Mouse (Mus musculus): ENCODE measurements around the gene Zfand3. TPM values are rescaled to one million over a fixed set of nuclear protein-coding genes. Genes with fewer than 3 reads are reported as not detected.

The Zfand3 gene
- polyA plus RNA-seq, 1 experiment = 105 TPM

DNA sequence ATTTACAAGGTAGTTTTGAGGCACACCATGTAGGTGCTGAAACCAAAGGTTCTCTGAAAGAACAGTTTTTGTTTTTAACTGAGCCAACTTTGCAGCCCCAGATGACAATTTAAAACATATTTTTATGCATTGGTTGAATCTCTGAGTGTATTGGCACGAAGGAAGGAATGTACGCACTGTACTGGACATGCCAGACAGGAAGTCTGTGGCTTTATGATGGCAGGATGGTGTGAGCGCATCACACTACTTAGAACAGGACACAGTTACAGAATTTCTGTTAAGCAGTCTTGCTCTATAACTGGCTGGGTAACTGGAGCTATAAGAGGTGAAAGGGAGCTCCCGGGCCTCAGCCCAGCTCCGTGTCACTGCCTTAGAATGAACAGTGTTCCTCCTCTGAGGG is 92.6 kb downstream of the Zfand3 start:
- Histone ChIP-seq H3K4me3 (ENCODE audit: insufficient read depth, low read depth, low read length) (no peak overlapping the region), H3K4me1 (ENCODE audit: control insufficient read depth, insufficient read depth, insufficient read length, low read length) (no peaks in the 10 kb centered on the region), H3K27ac (replicated peaks; ENCODE audit: low read depth, low read length) (no peak overlapping the region)

DNA sequence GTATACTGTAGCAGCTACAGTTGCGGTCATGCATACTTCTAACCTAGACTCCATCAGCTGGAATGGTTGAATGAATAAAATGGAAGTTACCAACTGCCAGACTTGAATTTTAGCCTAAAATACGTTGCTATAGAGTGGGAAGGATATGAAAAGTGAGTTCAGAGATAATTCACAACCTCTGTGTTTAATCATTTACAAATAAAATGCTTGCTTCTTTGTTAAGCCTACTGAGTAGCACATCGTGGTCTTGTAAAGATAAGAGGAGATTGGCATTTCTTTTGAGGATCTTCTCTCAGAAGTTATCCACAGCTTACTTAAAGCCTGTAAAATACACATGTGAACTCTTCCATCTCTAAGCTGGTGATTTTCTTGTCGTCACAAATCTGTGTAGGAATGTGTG is 93.1 kb downstream of the Zfand3 start:
- no peaks in the 10 kb centered on the region for H3K4me1 ChIP-seq (ENCODE audit: control insufficient read depth, insufficient read depth, insufficient read length, low read length)
- no peak overlapping the region for H3K4me3 ChIP-seq (ENCODE audit: insufficient read depth, low read depth, low read length)
- H3K27ac ChIP-seq (replicated peaks; ENCODE audit: low read depth, low read length) = no peak overlapping the region

DNA sequence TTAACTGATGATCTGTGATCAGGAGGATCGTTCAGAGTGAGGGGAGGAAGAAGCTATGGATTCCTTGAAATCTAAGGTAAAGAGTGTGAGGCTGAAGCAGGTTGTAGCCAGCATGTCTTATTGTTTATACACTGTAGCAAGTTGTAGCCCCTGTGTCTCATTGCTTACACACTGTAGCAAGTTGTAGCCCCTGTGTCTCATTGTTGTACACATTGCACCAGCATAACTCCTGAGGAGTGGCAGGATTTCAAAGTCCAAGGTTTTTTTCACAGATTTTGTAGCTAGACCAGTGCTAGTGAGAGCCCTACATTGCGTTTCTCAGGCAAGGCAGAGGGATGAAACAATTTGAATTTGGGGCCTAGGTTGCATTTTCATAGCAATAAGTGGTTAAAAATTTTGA is 95.1 kb downstream of the Zfand3 start:
- Histone ChIP-seq H3K27ac (replicated peaks; ENCODE audit: low read depth, low read length) (no peak overlapping the region), H3K4me3 (ENCODE audit: insufficient read depth, low read depth, low read length) (no peak overlapping the region), H3K4me1 (ENCODE audit: control insufficient read depth, insufficient read depth, insufficient read length, low read length) (no peaks in the 10 kb centered on the region; the same call in 1 of the 2 replicates)

DNA sequence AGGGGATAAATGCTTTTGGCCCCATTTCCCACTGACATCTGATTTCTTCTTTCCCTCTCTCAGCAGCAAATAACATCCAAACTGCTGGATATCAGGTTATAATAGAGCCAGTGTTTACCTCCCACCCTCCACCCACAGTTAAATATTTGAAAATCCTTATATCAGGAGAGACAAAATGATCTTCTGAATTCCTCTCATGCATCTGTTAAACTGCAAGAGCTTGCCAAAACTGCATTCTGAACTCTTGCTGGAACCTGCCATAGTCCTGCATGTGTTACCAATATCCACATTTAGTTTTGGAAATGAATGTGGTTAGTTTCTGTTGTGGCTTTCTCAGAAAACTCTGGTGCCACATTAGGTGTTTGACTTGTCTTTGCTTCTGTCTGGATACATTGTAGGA is 97.3 kb downstream of the Zfand3 start:
- no peak overlapping the region for H3K4me3 ChIP-seq (ENCODE audit: insufficient read depth, low read depth, low read length)
- no peak overlapping the region for H3K27ac ChIP-seq (replicated peaks; ENCODE audit: low read depth, low read length)
- H3K4me1 ChIP-seq (ENCODE audit: control insufficient read depth, insufficient read depth, insufficient read length, low read length) = no peaks in the 10 kb centered on the region; the same call in 1 of the 2 replicates

DNA sequence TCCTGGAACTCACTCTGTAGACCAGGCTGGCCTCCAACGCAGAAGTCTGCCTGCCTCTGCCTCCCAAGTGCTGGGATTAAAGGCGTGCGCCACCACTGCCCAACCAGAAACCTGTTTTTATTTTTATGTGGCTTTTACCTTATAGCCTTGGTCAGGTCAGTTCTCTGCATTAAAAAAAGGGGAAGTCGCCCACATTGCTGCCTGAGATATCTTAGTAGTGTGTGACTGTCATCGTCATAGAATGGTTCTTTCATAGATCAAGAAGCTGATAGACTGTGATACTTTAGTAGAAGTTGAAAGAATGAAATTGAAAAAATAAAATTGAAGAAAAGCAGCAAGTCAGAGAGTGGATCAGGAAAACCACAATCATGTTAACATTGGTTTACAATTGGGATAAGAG is 98.5 kb downstream of the Zfand3 start:
- no peak overlapping the region for H3K4me3 ChIP-seq (ENCODE audit: insufficient read depth, low read depth, low read length)
- H3K4me1 ChIP-seq (ENCODE audit: control insufficient read depth, insufficient read depth, insufficient read length, low read length) = no peaks in the 10 kb centered on the region; the same call in 1 of the 2 replicates
- H3K27ac ChIP-seq (replicated peaks; ENCODE audit: low read depth, low read length) = no peak overlapping the region

DNA sequence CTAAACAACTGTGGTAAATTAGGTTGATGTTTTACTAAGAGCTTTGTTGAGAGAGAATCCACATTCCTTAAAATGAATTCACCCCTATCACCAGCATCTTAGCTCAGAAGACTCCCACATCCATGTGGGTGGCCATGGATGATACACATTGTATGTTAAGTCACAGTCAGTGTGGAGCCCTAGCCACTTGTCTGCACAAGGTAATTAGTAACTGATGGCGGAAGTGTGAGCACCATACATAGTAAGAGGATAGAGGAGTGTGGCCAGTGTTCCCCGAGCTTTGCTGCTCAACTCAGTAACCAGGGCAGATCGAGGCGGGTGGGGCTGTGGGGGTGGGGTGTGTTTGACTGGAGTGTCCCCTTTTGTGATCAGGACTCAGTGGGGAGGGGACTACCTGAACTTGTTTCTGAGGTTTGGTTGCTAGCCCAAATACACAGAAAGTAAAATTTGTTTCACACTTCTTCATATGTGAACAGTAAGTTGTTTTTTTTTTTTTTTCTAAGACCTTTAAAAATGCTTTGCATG is 99.2 kb downstream of the Zfand3 start:
- H3K4me3 ChIP-seq (ENCODE audit: insufficient read depth, low read depth, low read length) = no peak overlapping the region
- no peak overlapping the region for H3K27ac ChIP-seq (replicated peaks; ENCODE audit: low read depth, low read length)
- H3K4me1 ChIP-seq (ENCODE audit: control insufficient read depth, insufficient read depth, insufficient read length, low read length) = no peaks in the 10 kb centered on the region; the same call in 1 of the 2 replicates

DNA sequence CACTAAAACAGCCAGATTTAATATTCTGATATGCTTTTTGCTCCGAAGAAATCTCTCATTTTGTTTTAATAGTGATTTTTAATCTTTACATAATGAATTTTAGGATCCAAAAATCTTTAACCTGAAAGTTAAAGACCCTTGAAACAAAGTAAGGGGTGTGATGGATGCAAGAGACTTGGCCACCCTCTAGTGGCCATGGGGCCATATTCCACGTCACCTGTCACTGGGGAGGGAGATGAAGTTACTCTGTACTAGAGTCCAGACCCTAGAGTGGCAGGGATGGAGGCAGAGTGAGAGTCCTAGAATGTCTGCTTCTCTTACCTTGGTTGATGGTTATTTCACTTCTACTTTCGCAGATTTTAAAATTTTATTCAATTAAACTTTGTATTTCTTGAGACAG is 100.8 kb downstream of the Zfand3 start:
- Histone ChIP-seq H3K4me3 (ENCODE audit: insufficient read depth, low read depth, low read length) (no peak overlapping the region), H3K27ac (replicated peaks; ENCODE audit: low read depth, low read length) (no peak overlapping the region), H3K4me1 (ENCODE audit: control insufficient read depth, insufficient read depth, insufficient read length, low read length) (no peaks in the 10 kb centered on the region; the same call in 1 of the 2 replicates)

DNA sequence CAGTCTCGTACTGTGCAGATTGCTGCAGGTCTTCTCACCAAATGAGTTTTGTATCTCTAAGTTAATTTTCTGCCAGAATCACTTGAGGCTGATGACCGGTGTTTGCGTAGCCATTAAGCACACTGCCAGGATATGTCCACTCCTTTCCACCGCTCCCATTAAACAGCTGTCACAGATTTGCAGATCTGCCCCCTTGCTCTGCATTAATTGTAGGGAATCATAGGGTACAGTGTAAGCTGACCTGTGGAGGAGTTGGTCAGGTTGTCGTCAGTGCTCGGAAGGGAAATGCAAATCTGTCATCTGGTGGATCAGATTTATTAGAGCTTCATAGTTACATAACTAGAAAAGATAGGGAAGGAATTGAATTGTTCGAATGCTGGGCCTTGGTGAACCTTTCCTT is 106.1 kb downstream of the Zfand3 start:
- H3K27ac ChIP-seq (replicated peaks; ENCODE audit: low read depth, low read length) = no peak overlapping the region
- no peak overlapping the region for H3K4me3 ChIP-seq (ENCODE audit: insufficient read depth, low read depth, low read length)
- no peaks in the 10 kb centered on the region for H3K4me1 ChIP-seq (ENCODE audit: control insufficient read depth, insufficient read depth, insufficient read length, low read length)

DNA sequence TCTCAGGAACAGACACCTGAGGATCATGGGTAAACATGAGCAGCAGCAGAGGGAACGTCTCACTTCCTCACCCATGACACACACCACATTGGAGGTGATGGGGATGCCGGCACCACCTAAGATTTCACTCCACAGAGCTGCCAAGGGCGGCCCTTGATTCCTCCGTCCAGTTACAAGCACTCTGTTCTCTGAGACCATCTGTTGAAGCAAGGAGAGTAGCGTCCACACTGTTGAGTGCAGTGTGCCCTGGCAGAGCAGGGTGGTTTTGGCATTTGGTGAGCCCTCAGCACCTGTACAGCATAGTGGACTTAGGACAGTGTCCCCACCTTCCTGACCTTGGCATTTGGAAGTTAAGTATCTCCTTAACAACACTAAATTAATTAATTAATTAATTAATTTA is 107.0 kb downstream of the Zfand3 start:
- Histone ChIP-seq H3K27ac (replicated peaks; ENCODE audit: low read depth, low read length) (no peak overlapping the region), H3K4me1 (ENCODE audit: control insufficient read depth, insufficient read depth, insufficient read length, low read length) (no peaks in the 10 kb centered on the region), H3K4me3 (ENCODE audit: insufficient read depth, low read depth, low read length) (no peak overlapping the region)

DNA sequence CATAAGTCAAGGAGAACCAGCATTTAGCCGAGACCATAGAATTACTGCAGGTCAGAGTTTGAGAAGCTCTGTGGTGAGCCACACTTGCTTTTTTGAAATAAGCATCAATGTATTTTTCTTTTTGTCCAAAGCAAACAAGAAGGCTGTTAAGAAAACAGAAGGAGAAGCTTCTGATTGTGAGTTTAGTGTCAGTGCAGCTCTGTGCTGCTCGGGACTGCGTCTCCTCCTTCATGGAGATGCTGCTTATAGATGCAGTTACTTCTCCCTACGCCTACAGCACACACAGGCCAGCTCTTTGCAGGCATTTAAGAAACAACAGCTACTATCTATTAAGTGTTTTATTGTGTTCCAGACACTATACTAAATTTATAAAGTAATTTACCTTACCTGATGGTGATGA is 107.5 kb downstream of the Zfand3 start:
- H3K4me1 ChIP-seq (ENCODE audit: control insufficient read depth, insufficient read depth, insufficient read length, low read length) = no peaks in the 10 kb centered on the region
- H3K27ac ChIP-seq (replicated peaks; ENCODE audit: low read depth, low read length) = no peak overlapping the region
- H3K4me3 ChIP-seq (ENCODE audit: insufficient read depth, low read depth, low read length) = no peak overlapping the region

DNA sequence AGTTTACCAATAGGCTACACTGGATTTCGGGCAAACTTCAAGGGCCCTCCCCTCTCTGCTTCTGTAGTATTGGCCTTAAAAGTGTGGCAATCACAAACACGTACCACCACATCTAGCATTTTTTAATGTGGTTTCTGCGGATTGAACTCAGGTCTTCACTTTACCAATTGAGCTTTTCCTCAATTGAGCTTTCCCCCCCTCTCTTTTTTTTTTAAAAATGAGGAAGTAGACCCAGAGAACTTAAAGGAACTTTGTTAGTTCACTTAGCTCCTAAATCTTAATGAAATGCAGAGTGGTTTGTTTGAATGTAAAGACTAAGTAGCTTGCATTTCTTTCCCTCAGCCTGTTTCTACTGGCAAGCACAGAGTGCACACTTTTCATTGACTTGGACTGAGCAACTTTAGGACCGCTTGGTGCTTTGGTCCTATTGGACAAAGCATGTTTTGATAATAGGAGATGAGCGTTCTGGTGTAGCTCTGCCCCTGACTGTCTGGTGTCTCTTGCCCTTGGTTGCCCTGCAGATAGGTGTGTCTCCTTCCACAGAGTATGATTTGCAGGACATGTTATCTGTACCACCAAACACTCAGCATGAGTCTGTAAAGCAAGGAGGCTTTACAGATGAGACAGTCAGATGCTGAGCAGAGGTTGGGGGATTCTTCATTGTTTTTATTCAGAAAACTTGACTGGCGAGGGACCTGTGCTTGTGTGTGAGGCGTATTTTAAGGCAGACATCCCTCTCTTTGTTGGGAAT is 108.2 kb downstream of the Zfand3 start:
- Histone ChIP-seq H3K4me1 (ENCODE audit: control insufficient read depth, insufficient read depth, insufficient read length, low read length) (no peaks in the 10 kb centered on the region), H3K4me3 (ENCODE audit: insufficient read depth, low read depth, low read length) (no peak overlapping the region), H3K27ac (replicated peaks; ENCODE audit: low read depth, low read length) (no peak overlapping the region)

DNA sequence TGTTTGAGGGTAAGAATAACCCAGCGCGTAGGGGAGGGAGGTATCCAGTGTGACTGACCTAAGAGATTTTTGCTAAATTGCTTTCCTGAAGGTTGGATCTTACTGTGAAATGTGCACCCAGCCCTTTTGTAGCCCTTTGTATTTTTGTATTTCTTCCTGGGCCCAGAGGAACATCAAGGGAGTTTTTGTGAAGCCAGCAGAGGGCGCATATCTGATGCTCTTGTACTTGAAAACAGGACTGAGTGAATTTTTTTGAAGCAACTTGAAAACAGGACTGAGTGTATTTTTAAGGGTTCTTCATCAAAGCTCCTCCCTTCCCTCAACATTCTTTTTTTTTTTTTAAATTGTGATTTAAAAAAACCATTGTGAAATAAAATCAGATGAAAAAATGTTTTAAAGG is 110.2 kb downstream of the Zfand3 start:
- Histone ChIP-seq H3K4me3 (ENCODE audit: insufficient read depth, low read depth, low read length) (no peak overlapping the region), H3K27ac (replicated peaks; ENCODE audit: low read depth, low read length) (no peak overlapping the region), H3K4me1 (ENCODE audit: control insufficient read depth, insufficient read depth, insufficient read length, low read length) (no peaks in the 10 kb centered on the region)

DNA sequence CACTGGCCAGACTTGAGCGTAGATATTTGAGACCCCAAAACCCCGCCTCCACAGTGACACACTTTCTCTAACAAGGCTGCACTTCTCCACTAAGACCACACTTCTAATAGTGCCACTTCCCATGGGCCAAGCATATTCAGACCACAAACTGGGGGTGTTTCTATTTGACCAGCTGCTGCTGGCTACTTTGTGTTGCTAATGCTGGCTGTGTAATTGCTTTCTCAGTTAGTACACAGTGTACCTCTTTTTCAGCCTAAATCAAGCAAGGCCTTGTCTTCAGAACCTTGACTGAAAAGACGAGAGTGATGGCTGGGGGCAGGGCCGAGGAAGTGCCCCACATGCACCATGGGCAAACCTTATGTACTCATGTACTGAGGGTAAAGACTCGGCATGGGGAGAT is 111.7 kb downstream of the Zfand3 start:
- no peak overlapping the region for H3K4me3 ChIP-seq (ENCODE audit: insufficient read depth, low read depth, low read length)
- no peaks in the 10 kb centered on the region for H3K4me1 ChIP-seq (ENCODE audit: control insufficient read depth, insufficient read depth, insufficient read length, low read length)
- H3K27ac ChIP-seq (replicated peaks; ENCODE audit: low read depth, low read length) = no peak overlapping the region

DNA sequence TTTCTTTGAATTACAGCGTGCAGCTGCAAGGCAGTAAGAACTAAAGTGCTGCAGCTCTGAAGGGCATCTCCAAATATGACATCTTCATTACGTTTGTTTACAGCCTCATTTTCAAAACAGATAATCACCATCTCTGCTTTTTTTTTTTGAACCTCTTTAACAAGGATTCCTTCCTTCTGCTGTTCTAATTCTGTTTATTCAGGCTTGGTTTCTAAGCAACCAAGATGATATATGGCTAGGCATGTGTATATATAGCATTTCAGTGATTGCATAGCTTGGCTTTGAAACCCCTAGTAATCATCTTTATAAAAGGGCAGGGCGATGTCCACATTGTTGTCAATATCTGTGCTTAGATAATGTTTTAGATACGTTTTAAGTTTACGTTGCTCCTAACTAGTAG is 113.5 kb downstream of the Zfand3 start:
- Histone ChIP-seq H3K27ac (replicated peaks; ENCODE audit: low read depth, low read length) (no peak overlapping the region), H3K4me3 (ENCODE audit: insufficient read depth, low read depth, low read length) (no peak overlapping the region), H3K4me1 (ENCODE audit: control insufficient read depth, insufficient read depth, insufficient read length, low read length) (no peaks in the 10 kb centered on the region)

DNA sequence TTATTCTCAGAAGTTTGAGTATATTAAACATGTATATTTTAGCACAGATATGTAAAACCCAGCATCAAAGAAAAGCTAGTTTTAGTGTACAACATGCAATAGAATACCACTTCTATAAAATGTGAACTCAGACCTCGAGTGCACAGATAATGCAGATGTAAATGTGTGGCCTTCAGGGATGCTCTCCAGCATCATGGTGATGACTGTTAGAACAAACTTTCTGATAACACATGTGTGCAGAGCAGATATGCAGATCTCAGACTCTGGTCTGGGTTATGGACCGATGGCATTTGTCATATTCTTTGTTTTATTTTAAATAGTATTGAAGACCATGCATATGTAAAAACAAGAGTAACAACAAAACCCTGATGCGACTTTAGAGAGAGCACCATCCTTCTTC is 117.7 kb downstream of the Zfand3 start:
- H3K4me1 ChIP-seq (ENCODE audit: control insufficient read depth, insufficient read depth, insufficient read length, low read length) = peaks cover 2% of the 10 kb centered on the region; the same call in 1 of the 2 replicates
- H3K4me3 ChIP-seq (ENCODE audit: insufficient read depth, low read depth, low read length) = no peak overlapping the region
- H3K27ac ChIP-seq (replicated peaks; ENCODE audit: low read depth, low read length) = no peak overlapping the region

DNA sequence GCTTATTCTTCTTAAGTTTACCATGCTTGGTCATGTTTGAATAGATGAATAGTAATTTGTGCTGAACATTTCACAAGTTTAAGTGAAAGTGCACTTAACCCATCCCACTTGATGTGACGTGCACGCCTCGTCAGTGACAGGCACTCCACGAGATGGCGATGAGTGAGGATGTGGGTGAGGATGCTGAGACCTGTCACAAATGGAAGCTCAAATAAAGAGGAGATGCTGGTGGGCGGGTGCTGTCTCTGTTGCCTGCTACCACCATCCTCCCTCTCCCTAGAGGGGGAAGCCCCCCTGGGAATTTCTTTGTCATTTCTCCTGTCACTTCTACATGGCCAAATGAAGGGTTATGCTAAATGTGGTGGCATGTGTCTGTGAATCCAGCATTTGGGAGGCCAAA is 123.9 kb downstream of the Zfand3 start:
- peaks cover 11% of the 10 kb centered on the region for H3K4me1 ChIP-seq (ENCODE audit: control insufficient read depth, insufficient read depth, insufficient read length, low read length)
- H3K4me3 ChIP-seq (ENCODE audit: insufficient read depth, low read depth, low read length) = no peak overlapping the region
- no peak overlapping the region for H3K27ac ChIP-seq (replicated peaks; ENCODE audit: low read depth, low read length)
